Mouse (Mus musculus) MEL (cell line): ENCODE results near the gene Tbr1. TPM values are rescaled to one million over a fixed set of nuclear protein-coding genes. Genes with fewer than 3 reads are reported as not detected.

Experiments used
- DNase-seq: peaks from one replicate; pipeline ENCODE4 v3.0.0; 2011; ENCODE audit warnings: low read depth, low spot score
- H3K27ac ChIP-seq: 2 replicates; pipeline ENCODE4 v1.5.1; 2012; ENCODE audit warnings: low read depth, mild to moderate bottlenecking, control low read depth, low read length, moderate library complexity; ENCODE audit not compliant: control insufficient read depth
- H3K27me3 ChIP-seq, 2 experiments: fragments of 150-350 bp in 1 of 2; sonication (generic) in 1 of 2; 2 replicates each; pipeline ENCODE4 v1.6.1; 2012; ENCODE audit warnings: low read length in 2 of 2, mild to moderate bottlenecking in 2 of 2, improper control_type of control experiment in 1 of 2, moderate library complexity in 1 of 2; ENCODE audit not compliant: insufficient read depth in 2 of 2, control insufficient read depth in 1 of 2
- H3K36me3 ChIP-seq, 2 experiments: 2 replicates each; pipeline ENCODE4 v1.6.1; 2012 to 2014; ENCODE audit warnings: low read length in 2 of 2, improper control_type of control experiment in 1 of 2, inconsistent platforms in 1 of 2, mild to moderate bottlenecking in 1 of 2; ENCODE audit not compliant: insufficient read depth in 2 of 2, control insufficient read depth in 1 of 2
- H3K4me1 ChIP-seq, 2 experiments: fragments of 150-350 bp in 1 of 2; sonication (generic) in 1 of 2; 2 replicates each; pipeline ENCODE4 v1.6.1; 2012; ENCODE audit warnings: low read length in 2 of 2, improper control_type of control experiment in 1 of 2, mild to moderate bottlenecking in 1 of 2; ENCODE audit not compliant: insufficient read depth in 2 of 2, control insufficient read depth in 1 of 2
- H3K4me3 ChIP-seq, 2 experiments: fragments of 150-350 bp in 1 of 2; sonication (generic) in 1 of 2; 2 replicates each; pipeline ENCODE4 v1.5.1; 2012; ENCODE audit warnings: low read depth in 2 of 2, low read length in 2 of 2, mild to moderate bottlenecking in 2 of 2, moderate library complexity in 2 of 2, control low read depth in 1 of 2, improper control_type of control experiment in 1 of 2; ENCODE audit not compliant: control insufficient read depth in 1 of 2, insufficient read depth in 1 of 2
- H3K79me2 ChIP-seq: 2 replicates; pipeline ENCODE4 v1.6.1; 2012; ENCODE audit warnings: mild to moderate bottlenecking, low read length, moderate library complexity; ENCODE audit not compliant: control insufficient read depth, poor library complexity, insufficient read depth
- H3K9ac ChIP-seq: 2 replicates; pipeline ENCODE4 v1.6.1; 2012; ENCODE audit warnings: low read depth, mild to moderate bottlenecking, control low read depth, low read length, moderate library complexity; ENCODE audit not compliant: control insufficient read depth, poor library complexity, severe bottlenecking
- H3K9me3 ChIP-seq: fragments of 150-350 bp; sonication (generic); replicated peaks from 2 replicates; pipeline ENCODE4 v1.6.1; 2012; ENCODE audit warnings: mild to moderate bottlenecking, low read length, improper control_type of control experiment, moderate library complexity; ENCODE audit not compliant: insufficient read depth
- BHLHE40 ChIP-seq: IDR thresholded peaks from 2 replicates; pipeline ENCODE4 v1.6.1; 2012; ENCODE audit warnings: low read depth, mild to moderate bottlenecking, inconsistent platforms, low read length, improper control_type of control experiment, borderline replicate concordance
- HCFC1 ChIP-seq: IDR thresholded peaks from 2 replicates; pipeline ENCODE4 v1.6.1; 2012; ENCODE audit warnings: low read depth, mild to moderate bottlenecking, inconsistent platforms, low read length, improper control_type of control experiment, moderate library complexity
- JUND ChIP-seq: IDR thresholded peaks from 2 replicates; pipeline ENCODE4 v1.6.1; 2011; ENCODE audit warnings: low read depth, mild to moderate bottlenecking, improper control_type of control experiment, low read length
- MAFK ChIP-seq: IDR thresholded peaks from 2 replicates; pipeline ENCODE4 v1.6.1; 2011; ENCODE audit warnings: low read depth, mild to moderate bottlenecking, low read length, improper control_type of control experiment, borderline replicate concordance
- MAX ChIP-seq: IDR thresholded peaks from 2 replicates; pipeline ENCODE4 v1.6.1; 2011; ENCODE audit warnings: low read length, improper control_type of control experiment
- MEF2A ChIP-seq: IDR thresholded peaks from 2 replicates; pipeline ENCODE4 v1.6.1; 2014; ENCODE audit warnings: low read depth, mild to moderate bottlenecking, inconsistent platforms, low read length, improper control_type of control experiment; ENCODE audit not compliant: poor library complexity, insufficient replicate concordance, severe bottlenecking; ENCODE audit errors: extremely low read depth
- MYC ChIP-seq: IDR thresholded peaks from 2 replicates; pipeline ENCODE4 v1.6.1; 2011; ENCODE audit warnings: low read depth, mild to moderate bottlenecking, low read length, improper control_type of control experiment, moderate library complexity
- NELFE ChIP-seq: IDR thresholded peaks from 2 replicates; pipeline ENCODE4 v1.6.1; 2011; ENCODE audit warnings: low read depth, low read length, improper control_type of control experiment
- NRF1 ChIP-seq: IDR thresholded peaks from 2 replicates; pipeline ENCODE4 v1.6.1; 2014; ENCODE audit warnings: low read depth, mild to moderate bottlenecking, inconsistent platforms, low read length, improper control_type of control experiment, moderate library complexity; ENCODE audit not compliant: poor library complexity, insufficient read depth, severe bottlenecking
- POLR2A ChIP-seq, 2 experiments: IDR thresholded peaks; 2 replicates each; pipeline ENCODE4 v1.6.1; 2011 to 2012; ENCODE audit warnings: low read length in 2 of 2, mild to moderate bottlenecking in 2 of 2, control low read depth in 1 of 2, improper control_type of control experiment in 1 of 2, low read depth in 1 of 2, moderate library complexity in 1 of 2; ENCODE audit not compliant: control insufficient read depth in 1 of 2, insufficient read depth in 1 of 2, poor library complexity in 1 of 2
- POLR2AphosphoS2 ChIP-seq: IDR thresholded peaks from 2 replicates; pipeline ENCODE4 v1.6.1; 2011; ENCODE audit warnings: low read length, improper control_type of control experiment
- RAD21 ChIP-seq: IDR thresholded peaks from 2 replicates; pipeline ENCODE4 v1.6.1; 2011; ENCODE audit warnings: mild to moderate bottlenecking, low read depth, low read length, improper control_type of control experiment
- RCOR1 ChIP-seq: IDR thresholded peaks from 2 replicates; pipeline ENCODE4 v1.6.1; 2012; ENCODE audit warnings: low read depth, mild to moderate bottlenecking, inconsistent platforms, low read length, improper control_type of control experiment
- SIN3A ChIP-seq: IDR thresholded peaks from 2 replicates; pipeline ENCODE4 v1.6.1; 2012; ENCODE audit warnings: low read length, improper control_type of control experiment, inconsistent platforms
- SMC3 ChIP-seq: IDR thresholded peaks from 2 replicates; pipeline ENCODE4 v1.6.1; 2011; ENCODE audit warnings: low read depth, low read length, improper control_type of control experiment
- TBP ChIP-seq: IDR thresholded peaks from 2 replicates; pipeline ENCODE4 v1.8.0; 2011; ENCODE audit warnings: low read depth, low read length, improper control_type of control experiment
- TCF12 ChIP-seq: IDR thresholded peaks from 2 replicates; pipeline ENCODE4 v1.6.1; 2014; ENCODE audit warnings: low read depth, mild to moderate bottlenecking, inconsistent platforms, low read length, improper control_type of control experiment, moderate library complexity
- USF2 ChIP-seq, 2 experiments: IDR thresholded peaks; 2 replicates each; pipeline ENCODE4 v1.6.1; 2011 to 2012; ENCODE audit warnings: improper control_type of control experiment in 2 of 2, low read length in 2 of 2, borderline replicate concordance in 1 of 2, inconsistent platforms in 1 of 2, low read depth in 1 of 2, mild to moderate bottlenecking in 1 of 2; ENCODE audit not compliant: insufficient read depth in 1 of 2
- ZKSCAN1 ChIP-seq: IDR thresholded peaks from 2 replicates; pipeline ENCODE4 v1.6.1; 2012; ENCODE audit warnings: low read depth, mild to moderate bottlenecking, inconsistent platforms, low read length, improper control_type of control experiment, moderate library complexity
- polyA plus RNA-seq, 2 experiments: library from polyadenylated mRNA; stranded (reverse) in 1 of 2; unstranded in 1 of 2; fragments of >175 nt in 1 of 2; fragments of >200 nt in 1 of 2; gene quantifications; 2 replicates each; pipeline versions ENCODE4 v1.2.1 to v1.2.4; 2012; ENCODE audit warnings: low replicate concordance in 2 of 2, low read depth in 1 of 2; ENCODE audit not compliant: insufficient read length in 2 of 2, insufficient read depth in 1 of 2, missing spikeins in 1 of 2
- total RNA-seq: library from RNA; depleted of rRNA; stranded (reverse); fragments of 300-350 nt; gene quantifications from 2 replicates; pipeline ENCODE4 v1.2.3, GENCODE M21; 2012

Gene Tbr1
- total and polyA plus RNA-seq, 3 experiments: 0.11 TPM; not detected in 2

DNA sequence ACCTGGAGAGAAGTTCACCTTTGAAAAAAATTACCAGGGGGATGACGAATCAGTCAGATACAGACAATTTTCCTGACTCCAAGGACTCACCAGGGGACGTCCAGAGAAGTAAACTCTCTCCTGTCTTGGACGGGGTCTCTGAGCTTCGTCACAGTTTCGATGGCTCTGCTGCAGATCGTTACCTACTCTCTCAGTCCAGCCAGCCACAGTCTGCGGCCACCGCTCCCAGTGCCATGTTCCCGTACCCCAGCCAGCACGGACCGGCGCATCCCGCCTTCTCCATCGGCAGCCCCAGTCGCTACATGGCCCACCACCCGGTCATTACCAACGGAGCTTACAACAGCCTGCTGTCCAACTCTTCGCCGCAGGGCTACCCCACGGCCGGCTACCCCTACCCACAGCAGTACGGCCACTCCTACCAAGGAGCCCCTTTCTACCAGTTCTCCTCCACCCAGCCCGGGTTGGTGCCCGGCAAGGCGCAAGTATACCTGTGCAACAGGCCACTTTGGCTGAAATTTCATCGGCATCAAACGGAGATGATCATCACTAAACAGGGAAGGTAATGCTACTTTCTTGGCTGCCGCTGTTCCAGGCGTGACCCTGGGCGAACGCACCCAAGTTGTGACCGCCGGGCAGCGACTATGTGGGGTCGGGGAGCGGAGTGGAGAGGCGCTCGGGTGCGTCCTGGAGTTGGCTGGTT is 2.3 kb downstream of the Tbr1 start:
- no peak for DNase-seq
- H3K27me3 ChIP-seq: no peaks in the 10 kb centered on the region
- no peak for TF ChIP-seq NELFE
- no peak for TF ChIP-seq MEF2A
- TF ChIP-seq POLR2A (IDR thresholded peaks at IDR 0.05; ENCODE audit: control insufficient read depth in 1 of 2, insufficient read depth in 1 of 2, low read depth in 1 of 2, low read length in 2 of 2, poor library complexity in 1 of 2): no peak
- no peak for TF ChIP-seq MAFK
- TF ChIP-seq BHLHE40: no peak
- TF ChIP-seq ZKSCAN1: no peak
- no peak for TF ChIP-seq HCFC1
- TF ChIP-seq MYC: no peak
- TF ChIP-seq NRF1: no peak
- no peak for TF ChIP-seq TBP
- TF ChIP-seq SIN3A: no peak
- TF ChIP-seq, all 39 proteins: peak for 0
- Histone ChIP-seq H3K4me3 (no peak overlapping the region), H3K36me3 (peaks cover 3 to 6% of the 10 kb centered on the region in 2 experiments; a peak in 3 of 4 replicates), H3K9ac (no peak overlapping the region), H3K4me1 (peaks cover 4 to 5% of the 10 kb centered on the region in 2 experiments; a peak in 3 of 4 replicates), H3K27ac (no peak overlapping the region), H3K79me2 (no peaks in the 10 kb centered on the region), H3K9me3 (no peaks in the 10 kb centered on the region)

DNA sequence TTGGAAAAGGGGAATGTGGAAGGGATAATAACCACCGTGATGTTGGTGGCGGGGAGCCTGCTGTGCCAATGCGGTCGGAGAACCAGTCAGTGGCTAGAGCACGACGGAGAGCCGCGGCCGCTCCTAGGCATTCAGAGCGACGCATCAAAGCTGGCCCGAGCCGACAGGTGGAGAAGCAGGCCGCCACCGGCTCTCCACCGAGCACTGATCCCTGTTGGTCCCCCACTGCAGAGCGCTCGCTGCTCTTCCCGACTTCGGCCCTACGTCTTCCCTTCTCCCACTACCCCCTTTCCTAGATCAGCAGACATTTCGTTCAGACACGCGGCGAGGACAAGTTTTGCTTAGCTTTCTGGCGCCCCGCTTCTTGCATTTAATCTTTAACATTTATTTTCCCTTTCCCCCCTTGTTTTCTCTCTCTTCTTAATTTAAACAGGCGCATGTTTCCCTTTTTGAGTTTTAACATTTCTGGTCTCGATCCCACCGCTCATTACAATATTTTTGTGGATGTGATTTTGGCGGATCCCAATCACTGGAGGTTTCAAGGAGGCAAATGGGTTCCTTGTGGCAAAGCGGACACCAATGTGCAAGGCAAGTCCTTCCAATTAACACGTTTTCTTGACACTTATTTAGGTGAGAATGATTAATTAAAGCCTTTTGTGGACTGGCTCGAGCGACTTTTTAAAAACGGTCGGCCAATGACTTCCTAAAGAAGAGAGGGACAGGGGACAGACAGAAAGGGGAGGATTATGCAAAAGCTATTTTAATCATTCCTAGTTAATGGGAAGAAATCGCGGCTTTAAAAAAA is 3.0 kb downstream of the Tbr1 start:
- Histone ChIP-seq H3K9ac (no peak overlapping the region), H3K27ac (no peak overlapping the region), H3K79me2 (no peaks in the 10 kb centered on the region), H3K9me3 (no peaks in the 10 kb centered on the region), H3K36me3 (peaks cover 1 to 6% of the 10 kb centered on the region in 2 experiments; a peak in 2 of 4 replicates), H3K4me1 (peaks cover 4 to 5% of the 10 kb centered on the region in 2 experiments; a peak in 3 of 4 replicates), H3K27me3 (no peaks in the 10 kb centered on the region), H3K4me3 (no peak overlapping the region)
- no peak for DNase-seq
- TF ChIP-seq POLR2AphosphoS2 (no peak), RCOR1 (no peak), USF2 (IDR thresholded peaks at IDR 0.05; ENCODE audit: borderline replicate concordance in 1 of 2, insufficient read depth in 1 of 2, low read depth in 1 of 2, low read length in 2 of 2) (no peak), SIN3A (no peak), TCF12 (no peak), SMC3 (no peak), RAD21 (no peak), MAX (no peak), JUND (no peak), HCFC1 (no peak)
